Mouse (Mus musculus) testis, postnatal 10 days (tissue): ENCODE data around the gene Spef1.

Experiments used
- DNase-seq: peaks from one replicate; pipeline ENCODE4 v3.0.0; 2021; ENCODE audit warnings: low spot score

Gene Spef1

DNA sequence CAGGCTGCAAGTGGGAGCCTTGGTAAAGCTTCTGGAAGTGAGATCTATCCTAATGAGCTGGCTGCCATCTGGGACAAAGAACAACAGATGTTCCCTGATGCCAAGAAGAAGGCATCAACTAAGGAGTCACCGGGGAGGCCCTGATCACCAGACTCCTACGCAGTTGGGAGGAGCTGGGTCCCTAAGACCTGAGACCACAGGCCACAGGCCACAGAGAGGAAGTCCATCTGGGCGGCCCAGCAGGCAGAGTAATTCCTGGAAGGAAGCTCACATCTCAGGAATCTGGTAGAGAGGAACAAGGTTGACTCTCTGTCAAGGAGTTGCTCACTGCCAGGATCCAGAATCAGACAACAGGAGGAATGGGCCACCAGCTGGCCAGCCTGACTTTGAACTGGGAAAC lies 62.9 kb downstream of the Spef1 start:
- DNase-seq: no peak
